17 mouse cellular contexts compared by ENCODE assay signal in the genomic region with DNA sequence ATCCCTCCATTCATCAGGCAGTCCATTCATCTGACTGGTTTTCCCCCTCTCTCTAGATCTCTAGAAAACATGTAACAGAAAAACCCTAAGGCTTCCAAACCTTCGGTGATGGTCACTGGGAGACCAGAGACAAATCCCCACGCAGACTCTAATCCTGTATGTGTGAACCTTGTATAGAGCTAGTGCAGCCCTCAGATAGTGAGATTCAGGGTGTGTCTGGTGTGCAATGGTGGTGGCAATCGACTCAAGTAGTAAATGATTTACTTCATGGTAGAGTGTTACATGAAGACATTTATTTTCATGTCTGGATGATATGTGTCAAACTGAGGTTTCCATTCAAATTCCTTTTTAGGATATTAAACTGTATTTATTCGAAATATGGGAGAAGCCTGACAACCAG.
"Had no signal": no experiment of that assay in that cellular context is flagged by ENCODE, and none has a peak within 500 bp of the region (broad histone marks: within the 10 kb centered on the region; RNA-seq: fewer than 3 reads in every experiment).

No protein-coding gene starts in this region.

- H3K4me1 ChIP-seq: lung, embryonic 15.5 days had no signal

- H3K27me3 ChIP-seq: lung, embryonic 15.5 days; midbrain, embryonic 15.5 days; stomach, embryonic 15.5 days had no signal

- H3K36me3 ChIP-seq: lung, embryonic 15.5 days; midbrain, embryonic 13.5 days; midbrain, embryonic 15.5 days; neural tube, embryonic 12.5 days; stomach, embryonic 15.5 days had no signal

- H3K4me2 ChIP-seq: lung, embryonic 15.5 days; midbrain, embryonic 13.5 days; midbrain, embryonic 15.5 days; neural tube, embryonic 12.5 days; stomach, embryonic 15.5 days had no signal

- H3K9ac ChIP-seq: liver, embryonic 14.5 days; lung, embryonic 15.5 days; midbrain, embryonic 13.5 days; midbrain, embryonic 15.5 days; neural tube, embryonic 12.5 days; stomach, embryonic 15.5 days had no signal

- ATAC-seq: lung, postnatal 0 days; midbrain, embryonic 13.5 days; midbrain, embryonic 15.5 days had no signal

- H3K4me3 ChIP-seq: lung, embryonic 15.5 days; midbrain, embryonic 13.5 days; midbrain, embryonic 15.5 days; neural tube, embryonic 12.5 days; stomach, embryonic 15.5 days had no signal

- DNase-seq: lung, adult 2 months; lung, postnatal 14 days; lung, postnatal 36 days; right cerebral cortex, postnatal 14 days; spleen, adult 18-20 months; thymus, adult 2 months; thymus, postnatal 25 days; thymus, postnatal 4 days had no signal

- H3K9me3 ChIP-seq: lung, embryonic 15.5 days; midbrain, embryonic 13.5 days; midbrain, embryonic 15.5 days; neural tube, embryonic 12.5 days; stomach, embryonic 15.5 days had no signal

- H3K27ac ChIP-seq: liver, embryonic 14.5 days; lung, embryonic 15.5 days; macrophage; midbrain, embryonic 13.5 days; midbrain, embryonic 15.5 days; neural tube, embryonic 12.5 days; stomach, embryonic 15.5 days; stomach, postnatal 0 days had no signal
